Mouse (Mus musculus): ENCODE results near the gene Cd99l2. TPM values are rescaled to one million over a fixed set of nuclear protein-coding genes. Genes with fewer than 3 reads are reported as not detected.
A peak's percentile ranks its signal among the peaks of the same experiment; 100 is the strongest.

Cd99l2 gene
- polyA plus RNA-seq, 1 experiment from 2014 or later = 25.9 TPM

DNA sequence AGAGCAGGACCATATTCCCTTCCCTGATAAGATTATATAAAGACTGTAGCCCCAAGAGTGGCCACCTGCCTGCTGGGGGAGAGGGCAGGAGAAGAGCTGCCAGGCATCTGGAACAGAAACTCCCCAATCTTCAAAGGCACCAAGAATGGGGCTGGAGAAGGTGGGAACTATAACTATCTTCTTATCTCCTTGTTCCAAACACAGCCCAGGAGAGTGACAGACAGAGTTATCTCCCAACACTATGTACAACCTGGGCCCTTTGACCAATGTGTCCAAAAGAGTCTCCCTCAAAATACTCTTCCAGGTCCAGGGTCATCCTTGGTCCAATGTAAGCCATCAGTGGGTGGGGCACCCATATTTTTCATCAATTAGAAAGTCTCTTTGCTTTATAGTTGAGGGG is 65.2 kb downstream of the Cd99l2 start:
- H3K9me3 ChIP-seq (replicated peaks; ENCODE audit: control insufficient read depth, low read length) = no peaks in the 10 kb centered on the region
- ATAC-seq (replicated peaks; ENCODE audit: insufficient number of reproducible peaks, low FRiP score, low TSS enrichment, low read depth) = no peak

GRCm38 (mm10) chrX:71425746-71426519 is 66.7 kb downstream of the Cd99l2 start:
- no peaks in the 10 kb centered on the region for H3K4me1 ChIP-seq (ENCODE audit: control insufficient read depth, insufficient read depth, low read length)
- H3K4me2 ChIP-seq (ENCODE audit: low read depth, low read length) = no peak overlapping the region
- WGBS = 46% methylated on average over 9 of the region's 9 CpGs
- H3K9ac ChIP-seq (replicated peaks; ENCODE audit: low read length) = no peak overlapping the region
- H3K27me3 ChIP-seq (ENCODE audit: control insufficient read depth, insufficient read depth, low read length) = no peaks in the 10 kb centered on the region
- ATAC-seq (replicated peaks; ENCODE audit: insufficient number of reproducible peaks, low FRiP score, low TSS enrichment, low read depth) (peak; percentile 52; the same call in 1 of the 2 replicates), DNase-seq (ENCODE audit: low spot score) (peak; percentile 78)
- H3K27ac ChIP-seq (replicated peaks; ENCODE audit: low read depth, low read length) = no peak overlapping the region
- no peaks in the 10 kb centered on the region for H3K36me3 ChIP-seq (replicated peaks; ENCODE audit: control insufficient read depth, insufficient read depth, low read depth, low read length)
- H3K4me3 ChIP-seq (ENCODE audit: low read depth, low read length) = no peak overlapping the region
- H3K9me3 ChIP-seq (replicated peaks; ENCODE audit: control insufficient read depth, low read length) = no peaks in the 10 kb centered on the region

More for the DNA sequence above, 65.2 kb downstream of the Cd99l2 start:
- H3K4me2 ChIP-seq (ENCODE audit: low read depth, low read length) = no peak overlapping the region
- no peaks in the 10 kb centered on the region for H3K27me3 ChIP-seq (ENCODE audit: control insufficient read depth, insufficient read depth, low read length)
- H3K36me3 ChIP-seq (replicated peaks; ENCODE audit: control insufficient read depth, insufficient read depth, low read depth, low read length) = no peaks in the 10 kb centered on the region
- H3K4me3 ChIP-seq (ENCODE audit: low read depth, low read length) = no peak overlapping the region
- DNase-seq (ENCODE audit: low spot score) = no peak
- no peaks in the 10 kb centered on the region for H3K4me1 ChIP-seq (ENCODE audit: control insufficient read depth, insufficient read depth, low read length)
- no peak overlapping the region for H3K27ac ChIP-seq (replicated peaks; ENCODE audit: low read depth, low read length)
- H3K9ac ChIP-seq (replicated peaks; ENCODE audit: low read length) = no peak overlapping the region

DNA sequence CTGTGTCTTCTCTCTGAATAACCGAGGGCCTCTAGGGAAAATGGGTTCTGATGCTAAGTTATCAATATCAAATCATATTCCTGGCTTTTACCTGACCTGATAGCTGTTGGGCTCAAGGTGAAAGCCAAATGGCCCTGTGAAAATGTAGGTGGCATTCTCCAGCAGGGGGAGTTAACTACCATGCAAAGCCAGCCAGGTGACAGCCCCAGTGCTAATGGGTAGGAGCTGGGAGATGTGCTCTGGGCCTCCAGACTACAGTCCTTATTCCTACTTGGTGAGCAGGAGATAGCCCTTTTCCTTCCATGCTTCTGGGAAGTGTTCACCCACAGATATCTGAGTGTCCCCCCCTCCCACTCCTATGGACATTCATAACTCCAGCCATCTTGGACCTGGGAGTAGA is 67.8 kb downstream of the Cd99l2 start:
- Histone ChIP-seq H3K9me3 (replicated peaks; ENCODE audit: control insufficient read depth, low read length) (no peaks in the 10 kb centered on the region), H3K4me1 (ENCODE audit: control insufficient read depth, insufficient read depth, low read length) (no peaks in the 10 kb centered on the region), H3K36me3 (replicated peaks; ENCODE audit: control insufficient read depth, insufficient read depth, low read depth, low read length) (no peaks in the 10 kb centered on the region), H3K4me3 (ENCODE audit: low read depth, low read length) (no peak overlapping the region), H3K27ac (replicated peaks; ENCODE audit: low read depth, low read length) (no peak overlapping the region), H3K27me3 (ENCODE audit: control insufficient read depth, insufficient read depth, low read length) (no peaks in the 10 kb centered on the region), H3K9ac (replicated peaks; ENCODE audit: low read length) (no peak overlapping the region), H3K4me2 (ENCODE audit: low read depth, low read length) (no peak overlapping the region)
- ATAC-seq (replicated peaks; ENCODE audit: insufficient number of reproducible peaks, low FRiP score, low TSS enrichment, low read depth) (no peak), DNase-seq (ENCODE audit: low spot score) (no peak)
- WGBS = 63% methylated on average over 1 of the region's 1 CpGs

DNA sequence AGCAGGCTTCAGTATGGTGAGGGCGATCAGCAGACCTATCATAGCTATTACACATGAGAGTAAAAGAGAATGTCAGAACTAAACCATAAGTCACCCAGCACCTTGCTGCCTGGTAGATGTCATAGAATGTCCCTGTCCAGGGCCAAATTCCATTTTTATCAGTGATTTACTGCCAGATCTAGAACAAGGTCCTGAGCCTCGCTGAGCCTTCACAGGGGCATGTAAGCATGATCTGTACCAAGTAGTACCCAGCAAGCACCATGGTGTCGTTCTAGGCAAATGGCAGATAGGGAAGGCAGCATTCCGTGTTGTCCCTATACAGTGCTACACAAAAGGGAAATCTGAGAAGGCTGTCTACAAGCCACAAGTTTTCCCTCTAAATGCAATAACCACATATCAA is 79.0 kb downstream of the Cd99l2 start:
- DNase-seq (ENCODE audit: low spot score) (no peak), ATAC-seq (replicated peaks; ENCODE audit: insufficient number of reproducible peaks, low FRiP score, low TSS enrichment, low read depth) (no peak)
- Histone ChIP-seq H3K27ac (replicated peaks; ENCODE audit: low read depth, low read length) (no peak overlapping the region), H3K4me2 (ENCODE audit: low read depth, low read length) (no peak overlapping the region), H3K4me3 (ENCODE audit: low read depth, low read length) (no peak overlapping the region), H3K4me1 (ENCODE audit: control insufficient read depth, insufficient read depth, low read length) (no peaks in the 10 kb centered on the region), H3K36me3 (replicated peaks; ENCODE audit: control insufficient read depth, insufficient read depth, low read depth, low read length) (no peaks in the 10 kb centered on the region), H3K9ac (replicated peaks; ENCODE audit: low read length) (no peak overlapping the region), H3K27me3 (ENCODE audit: control insufficient read depth, insufficient read depth, low read length) (no peaks in the 10 kb centered on the region), H3K9me3 (replicated peaks; ENCODE audit: control insufficient read depth, low read length) (no peaks in the 10 kb centered on the region)
- 88% methylated on average over 4 of the region's 4 CpGs for WGBS

- ATAC-seq (replicated peaks; ENCODE audit: insufficient number of reproducible peaks, low FRiP score, low TSS enrichment, low read depth) (no peak), DNase-seq (ENCODE audit: low spot score) (no peak)
- no peaks in the 10 kb centered on the region for H3K9me3 ChIP-seq (replicated peaks; ENCODE audit: control insufficient read depth, low read length)
- H3K4me2 ChIP-seq (ENCODE audit: low read depth, low read length) = no peak overlapping the region
- H3K36me3 ChIP-seq (replicated peaks; ENCODE audit: control insufficient read depth, insufficient read depth, low read depth, low read length) = no peaks in the 10 kb centered on the region
- H3K4me3 ChIP-seq (ENCODE audit: low read depth, low read length) = no peak overlapping the region
- H3K4me1 ChIP-seq (ENCODE audit: control insufficient read depth, insufficient read depth, low read length) = no peaks in the 10 kb centered on the region
- no peaks in the 10 kb centered on the region for H3K27me3 ChIP-seq (ENCODE audit: control insufficient read depth, insufficient read depth, low read length)
- 57% methylated on average over 3 of the region's 3 CpGs for WGBS
- H3K27ac ChIP-seq (replicated peaks; ENCODE audit: low read depth, low read length) = no peak overlapping the region
- no peak overlapping the region for H3K9ac ChIP-seq (replicated peaks; ENCODE audit: low read length)
Measured at GRCm38 (mm10) chrX:71412776-71413175, 79.9 kb downstream of the Cd99l2 start.

DNA sequence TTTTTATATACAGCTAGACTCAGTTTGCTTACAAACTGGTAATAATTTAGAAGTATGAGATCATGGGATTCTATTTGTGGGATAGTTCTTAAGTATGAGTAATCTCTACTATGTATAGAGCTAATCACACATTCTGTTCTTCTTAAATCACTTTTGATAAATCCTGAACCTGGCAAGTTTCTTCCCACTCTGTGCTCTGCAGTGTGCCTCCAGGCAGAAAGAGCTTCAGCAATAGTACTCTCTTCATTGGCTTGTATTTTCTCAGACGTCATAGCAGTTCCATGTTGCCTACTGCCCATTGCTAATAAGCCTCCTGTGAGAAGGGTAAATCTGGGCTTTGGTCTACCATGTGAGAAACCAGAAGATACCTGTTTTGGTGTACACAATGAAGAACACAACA is 84.3 kb downstream of the Cd99l2 start:
- ATAC-seq (replicated peaks; ENCODE audit: insufficient number of reproducible peaks, low FRiP score, low TSS enrichment, low read depth) = no peak
- H3K27me3 ChIP-seq (ENCODE audit: control insufficient read depth, insufficient read depth, low read length) = no peaks in the 10 kb centered on the region
- H3K4me3 ChIP-seq (ENCODE audit: low read depth, low read length) = no peak overlapping the region
- no peak for DNase-seq (ENCODE audit: low spot score)
- WGBS = 67% methylated on average over 1 of the region's 1 CpGs
- H3K4me2 ChIP-seq (ENCODE audit: low read depth, low read length) = no peak overlapping the region
- no peaks in the 10 kb centered on the region for H3K9me3 ChIP-seq (replicated peaks; ENCODE audit: control insufficient read depth, low read length)
- H3K27ac ChIP-seq (replicated peaks; ENCODE audit: low read depth, low read length) = no peak overlapping the region
- no peak overlapping the region for H3K9ac ChIP-seq (replicated peaks; ENCODE audit: low read length)
- no peaks in the 10 kb centered on the region for H3K4me1 ChIP-seq (ENCODE audit: control insufficient read depth, insufficient read depth, low read length)
- H3K36me3 ChIP-seq (replicated peaks; ENCODE audit: control insufficient read depth, insufficient read depth, low read depth, low read length) = no peaks in the 10 kb centered on the region

- Histone ChIP-seq H3K4me2 (ENCODE audit: low read depth, low read length) (no peak overlapping the region), H3K9me3 (replicated peaks; ENCODE audit: control insufficient read depth, low read length) (no peaks in the 10 kb centered on the region), H3K9ac (replicated peaks; ENCODE audit: low read length) (no peak overlapping the region), H3K4me3 (ENCODE audit: low read depth, low read length) (no peak overlapping the region), H3K4me1 (ENCODE audit: control insufficient read depth, insufficient read depth, low read length) (no peaks in the 10 kb centered on the region), H3K27me3 (ENCODE audit: control insufficient read depth, insufficient read depth, low read length) (no peaks in the 10 kb centered on the region), H3K27ac (replicated peaks; ENCODE audit: low read depth, low read length) (no peak overlapping the region), H3K36me3 (replicated peaks; ENCODE audit: control insufficient read depth, insufficient read depth, low read depth, low read length) (no peaks in the 10 kb centered on the region)
- ATAC-seq (replicated peaks; ENCODE audit: insufficient number of reproducible peaks, low FRiP score, low TSS enrichment, low read depth) = no peak
- DNase-seq (ENCODE audit: low spot score) = no peak
Measured at GRCm38 (mm10) chrX:71406290-71406689, 86.4 kb downstream of the Cd99l2 start.

DNA sequence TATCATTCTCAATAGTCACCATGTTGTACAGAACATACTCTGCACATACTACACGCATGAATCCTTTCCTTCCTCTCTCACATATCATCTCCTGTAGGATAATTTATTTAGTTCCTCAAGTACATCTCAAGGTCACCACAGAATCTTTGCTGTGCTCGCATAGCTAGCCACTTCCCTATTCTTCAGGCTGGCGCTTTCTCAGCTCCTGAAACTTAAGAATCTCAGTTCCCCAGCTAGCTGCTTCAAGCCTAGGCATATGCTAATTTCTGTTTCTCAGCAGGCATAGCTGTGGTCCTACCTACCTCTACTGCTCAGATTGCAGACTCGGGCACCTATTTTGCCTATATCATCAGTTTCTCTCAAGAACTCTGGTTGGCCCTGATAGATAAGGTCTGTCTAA is 96.3 kb downstream of the Cd99l2 start:
- DNase-seq (ENCODE audit: low spot score) = no peak
- no peak overlapping the region for H3K27ac ChIP-seq (replicated peaks; ENCODE audit: low read depth, low read length)
- H3K27me3 ChIP-seq (ENCODE audit: control insufficient read depth, insufficient read depth, low read length) = no peaks in the 10 kb centered on the region
- 82% methylated on average over 4 of the region's 4 CpGs for WGBS
- H3K4me3 ChIP-seq (ENCODE audit: low read depth, low read length) = no peak overlapping the region
- H3K9ac ChIP-seq (replicated peaks; ENCODE audit: low read length) = no peak overlapping the region
- H3K36me3 ChIP-seq (replicated peaks; ENCODE audit: control insufficient read depth, insufficient read depth, low read depth, low read length) = no peaks in the 10 kb centered on the region
- H3K4me2 ChIP-seq (ENCODE audit: low read depth, low read length) = no peak overlapping the region
- no peaks in the 10 kb centered on the region for H3K4me1 ChIP-seq (ENCODE audit: control insufficient read depth, insufficient read depth, low read length)
- ATAC-seq (replicated peaks; ENCODE audit: insufficient number of reproducible peaks, low FRiP score, low TSS enrichment, low read depth) = no peak
- no peaks in the 10 kb centered on the region for H3K9me3 ChIP-seq (replicated peaks; ENCODE audit: control insufficient read depth, low read length)
